Mouse (Mus musculus) megakaryocyte, adult 5-6 weeks (primary cell): Measurements from ENCODE around the gene Gstt3. TPM values are rescaled to one million over a fixed set of nuclear protein-coding genes. Genes with fewer than 3 reads are reported as not detected.
"Not testable (repeated sequence)": the region's sequence is repeated elsewhere in the genome, so short reads cannot be mapped to it uniquely, and the experiment has no call there.

Source experiments
- ATAC-seq: 2 replicates; pipeline ENCODE4 v1.8.0; 2016; ENCODE audit warnings: mild to moderate bottlenecking, inconsistent platforms; ENCODE audit not compliant: poor library complexity, severe bottlenecking
- total RNA-seq, 2 experiments: library from RNA; stranded (forward) in 1 of 2; stranded (reverse) in 1 of 2; fragments of 153-499, 151-499 nt in 1 of 2; fragments of 221-1000, 200-1000 nt in 1 of 2; gene quantifications; 2 replicates each; pipeline versions ENCODE4 v1.2.3 to v1.2.4; 2015 to 2017

Gstt3 gene
- total RNA-seq, 2 experiments from 2014 or later: 1.4 to 1.5 TPM

GRCm38 (mm10) chr10:75785442-75785841 lies 4.2 kb upstream of the Gstt3 start:
- ATAC-seq: no peak

GRCm38 (mm10) chr10:75779206-75780174 lies 1.7 kb downstream of the Gstt3 start:
- no peak for ATAC-seq

- ATAC-seq: no peak
Observed at GRCm38 (mm10) chr10:75777885-75778284, 3.3 kb downstream of the Gstt3 start.

- no peak for ATAC-seq
Observed at GRCm38 (mm10) chr10:75776562-75776961, 4.7 kb downstream of the Gstt3 start.

GRCm38 (mm10) chr10:75774587-75774986 lies 6.6 kb downstream of the Gstt3 start:
- ATAC-seq: no peak

- ATAC-seq: no peak
Observed at GRCm38 (mm10) chr10:75774102-75774501, 7.1 kb downstream of the Gstt3 start.

DNA sequence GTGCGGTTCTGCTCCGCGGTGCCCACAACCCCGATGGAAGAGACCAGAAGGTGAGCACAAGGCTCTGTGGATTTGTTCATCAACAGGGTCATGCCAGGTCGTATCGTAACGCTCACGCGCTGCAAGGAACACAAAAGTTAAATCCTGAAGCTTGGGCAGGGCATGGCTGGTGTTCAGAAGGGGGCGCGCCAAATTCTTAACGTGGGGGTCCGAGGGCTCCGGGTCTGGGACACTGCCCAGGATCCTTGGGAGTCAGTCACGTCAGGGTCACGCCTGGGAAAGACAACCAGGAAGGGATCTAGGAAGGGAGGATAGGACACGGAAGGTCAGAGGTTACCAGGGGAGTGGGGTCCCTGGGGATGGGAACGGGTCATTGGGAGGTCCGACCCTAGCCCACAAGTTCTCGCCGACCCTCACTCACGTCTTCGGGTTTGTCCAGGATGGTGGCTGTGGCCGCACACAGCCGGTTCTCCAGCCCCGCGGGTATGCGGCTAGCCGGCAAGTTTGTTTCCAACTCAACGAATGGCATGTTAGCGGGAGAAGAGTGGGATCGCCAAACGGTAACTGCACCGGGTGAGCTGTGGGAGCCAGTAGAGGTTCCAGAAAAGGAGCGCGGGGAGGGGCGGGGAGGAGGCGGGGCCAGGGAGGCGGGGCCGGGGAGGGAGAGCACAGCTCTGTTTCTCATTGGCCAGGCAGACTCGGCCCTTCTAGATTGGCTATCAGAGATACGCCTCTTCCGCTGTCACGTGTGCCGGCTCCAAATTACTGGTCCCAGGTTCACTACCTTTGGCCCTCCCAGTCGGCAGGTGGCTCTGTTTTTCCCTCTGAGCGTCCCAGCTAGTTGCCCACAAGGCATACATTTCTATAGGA lies 8.2 kb downstream of the Gstt3 start, which contains the start of gene Ddt:
Ddt (minus strand) TSS at position 620 of the 870 bp plus-strand sequence.
- ATAC-seq: peak; percentile 97

- not testable (repeated sequence) for ATAC-seq
Observed at GRCm38 (mm10) chr10:75767756-75768155, 13.5 kb downstream of the Gstt3 start.

GRCm38 (mm10) chr10:75766856-75767255 lies 14.4 kb downstream of the Gstt3 start:
- no peak for ATAC-seq

DNA sequence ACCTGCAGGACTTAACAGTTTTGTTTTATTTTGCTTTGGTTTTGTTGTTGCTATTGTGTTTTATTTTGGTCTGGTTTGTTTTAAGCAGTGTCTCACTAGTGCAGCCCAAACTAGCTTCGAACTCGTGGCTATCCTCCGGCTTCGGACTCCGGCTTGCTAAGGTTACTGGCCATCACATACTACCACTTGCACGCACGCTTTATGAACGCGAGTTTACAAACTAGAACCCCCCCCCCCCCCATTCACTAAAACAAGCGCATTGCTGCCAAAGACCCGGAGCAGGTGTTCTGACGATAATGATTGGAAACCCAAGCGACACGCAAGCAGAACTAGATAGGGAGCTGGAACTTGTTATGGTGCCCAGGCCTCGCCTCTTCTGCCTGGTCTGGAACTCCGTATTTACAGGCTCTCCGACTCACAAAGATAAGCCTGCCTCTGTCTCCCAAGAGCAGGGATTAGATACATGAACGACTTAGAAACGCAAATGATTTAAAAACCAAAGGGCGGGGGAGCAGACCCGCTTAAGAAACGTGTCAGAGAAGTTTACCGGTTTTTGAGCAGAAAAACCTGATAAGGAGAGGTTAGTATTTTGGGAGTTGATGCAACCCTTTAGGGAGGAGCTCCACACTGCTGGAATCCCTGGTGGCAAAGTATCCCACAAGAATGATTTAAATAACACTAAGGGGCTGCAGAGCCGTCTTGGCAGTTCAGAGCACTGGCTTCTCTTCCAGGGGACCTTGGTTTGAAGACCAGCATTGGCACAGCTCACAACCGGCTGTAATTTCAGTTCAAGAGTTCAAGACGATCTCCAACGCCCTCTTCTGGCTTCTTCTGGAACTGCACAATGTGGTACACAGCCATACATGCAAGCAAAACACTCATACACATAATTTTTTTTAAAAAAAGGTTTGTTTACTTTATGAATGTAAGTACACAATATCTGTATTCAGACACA lies 16.4 kb downstream of the Gstt3 start:
- peak; percentile 37 for ATAC-seq

DNA sequence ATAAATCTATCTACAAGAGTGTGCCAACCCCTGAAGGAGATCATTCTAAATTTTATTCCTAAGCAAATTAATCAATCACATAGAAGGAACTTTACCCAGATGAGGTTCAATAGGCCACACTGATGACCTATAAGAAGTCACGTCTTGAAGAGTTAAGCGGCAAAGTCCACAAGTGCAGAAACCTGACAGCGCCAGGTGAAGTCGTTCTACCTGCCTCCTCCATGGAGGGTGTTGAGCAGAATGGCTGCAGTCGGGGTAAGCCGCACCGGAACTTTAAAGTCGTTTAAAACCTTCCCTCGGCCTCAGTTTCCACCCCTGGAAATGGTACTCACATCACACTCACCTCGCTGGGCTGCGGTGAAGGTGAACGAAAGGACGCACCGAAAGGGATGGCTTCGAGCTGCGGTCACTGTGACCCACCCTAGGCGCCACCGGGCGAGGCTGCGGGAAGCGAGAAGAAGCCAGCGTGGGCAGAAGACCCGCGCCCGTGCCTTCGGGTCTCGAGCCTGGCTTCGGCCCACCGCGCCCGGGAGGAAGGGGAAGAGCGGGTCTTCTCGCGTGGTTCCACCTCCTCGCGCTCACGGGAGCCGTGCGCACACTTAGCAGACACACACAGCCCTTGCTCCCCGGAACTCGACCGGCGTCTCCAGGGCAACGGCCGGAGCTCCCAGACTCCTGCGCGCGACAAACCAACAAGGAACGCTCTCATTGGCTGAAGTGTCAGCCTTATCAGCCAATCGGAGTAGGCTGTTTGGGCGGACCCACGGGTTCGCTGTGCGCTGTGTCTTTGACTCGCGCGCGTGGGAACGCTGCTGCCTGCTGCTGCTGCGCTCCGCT lies 17.3 kb downstream of the Gstt3 start, which contains the start of gene Cabin1:
Cabin1 (minus strand) TSS at position 660 of the 837 bp plus-strand sequence.
- peak; percentile 98 for ATAC-seq

DNA sequence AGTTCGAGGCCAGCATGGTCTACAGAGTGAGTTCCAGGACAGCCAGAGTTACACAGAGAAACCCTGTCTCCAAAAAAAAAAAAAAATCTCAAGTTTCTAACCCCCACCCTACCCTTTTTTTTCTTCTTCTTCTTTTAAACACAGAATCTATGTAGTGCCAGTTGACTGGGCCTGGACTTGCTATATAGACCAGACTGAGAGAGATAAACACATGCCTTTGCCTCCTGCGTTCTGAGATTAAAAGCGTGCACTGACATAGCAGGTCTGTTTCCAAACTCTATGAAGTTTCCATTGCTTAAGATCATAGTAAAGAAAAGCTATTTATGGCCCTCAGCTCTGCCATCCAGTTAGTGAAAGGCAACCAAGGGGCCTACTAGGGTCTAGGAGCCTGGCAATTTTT lies 18.8 kb downstream of the Gstt3 start:
- no peak for ATAC-seq

DNA sequence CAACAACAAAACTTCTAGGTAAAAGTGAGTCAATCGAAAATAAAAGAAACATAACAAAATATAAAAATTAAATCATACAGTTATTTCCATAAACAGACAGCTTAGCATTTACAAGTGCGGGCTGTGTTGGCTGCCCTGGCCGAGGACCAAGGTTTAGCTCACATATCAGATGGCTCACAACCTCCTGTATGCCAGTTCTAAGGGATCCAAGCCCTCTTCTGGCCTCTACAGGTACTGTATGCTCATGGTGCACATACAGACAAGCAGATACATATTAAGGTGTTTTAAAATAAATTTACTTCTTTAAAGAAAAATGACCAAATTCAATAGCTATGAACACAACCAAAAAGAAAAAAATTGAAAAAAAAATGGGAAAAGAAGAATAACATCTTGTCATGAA lies 20.9 kb downstream of the Gstt3 start:
- no peak for ATAC-seq

GRCm38 (mm10) chr10:75756719-75757118 lies 24.5 kb downstream of the Gstt3 start:
- ATAC-seq: peak; percentile 91

DNA sequence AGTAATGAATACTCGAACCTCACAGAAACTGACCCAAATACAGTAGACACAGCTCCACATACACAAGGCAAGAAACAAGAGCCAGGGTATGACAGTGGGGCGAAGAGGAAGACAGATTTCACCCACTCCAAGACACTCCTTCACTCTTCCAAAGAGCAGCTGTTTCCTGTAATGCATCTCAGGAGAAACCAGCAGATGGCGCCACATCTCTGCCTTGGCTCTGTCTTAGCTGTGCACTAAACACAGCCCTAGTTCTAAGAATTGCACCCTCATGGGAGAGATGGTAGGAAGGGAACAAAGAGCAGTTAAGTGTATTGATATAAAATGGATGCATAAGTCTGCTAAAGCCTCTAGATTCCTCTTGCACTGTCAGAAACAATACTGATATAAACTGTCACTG lies 37.2 kb downstream of the Gstt3 start:
- ATAC-seq: peak; percentile 88

DNA sequence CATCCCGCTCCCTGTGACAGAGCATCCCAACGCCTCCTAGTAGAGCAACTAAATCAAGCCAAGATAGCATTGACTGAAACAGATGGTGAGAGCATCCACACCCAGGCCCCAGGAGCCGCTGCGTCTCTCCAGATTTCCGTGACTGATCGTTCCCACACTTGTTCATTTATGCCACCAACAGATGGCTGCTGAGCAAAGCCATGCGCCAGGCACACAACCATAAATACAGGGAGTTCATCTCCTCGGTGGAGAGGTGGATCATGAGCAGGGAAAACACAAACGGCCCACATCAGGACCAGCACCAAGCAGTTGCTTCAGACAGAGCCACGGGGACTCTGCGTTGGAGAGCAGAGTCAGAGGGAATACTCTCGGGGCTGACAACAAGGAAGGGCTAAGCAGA lies 37.8 kb downstream of the Gstt3 start:
- ATAC-seq: no peak

DNA sequence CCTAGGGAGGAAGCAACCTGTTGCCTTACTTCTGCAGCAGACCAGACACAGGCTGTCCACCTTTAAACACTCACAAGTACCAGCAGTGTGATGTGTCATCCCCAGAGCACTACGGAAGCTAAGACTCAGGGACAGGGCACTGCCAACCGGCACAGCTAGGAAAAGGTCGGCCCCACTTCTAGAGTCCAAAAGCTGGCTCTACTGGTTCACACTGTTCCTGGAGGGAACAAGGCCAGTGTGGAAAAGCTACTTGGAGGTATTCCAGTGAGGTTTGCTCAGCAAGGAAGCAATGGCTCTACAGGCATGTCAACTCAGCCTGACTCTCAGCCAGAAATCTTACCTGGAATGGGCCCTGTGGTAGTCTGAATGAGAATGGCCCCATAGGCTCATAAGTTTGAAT lies 40.3 kb downstream of the Gstt3 start:
- ATAC-seq: no peak

DNA sequence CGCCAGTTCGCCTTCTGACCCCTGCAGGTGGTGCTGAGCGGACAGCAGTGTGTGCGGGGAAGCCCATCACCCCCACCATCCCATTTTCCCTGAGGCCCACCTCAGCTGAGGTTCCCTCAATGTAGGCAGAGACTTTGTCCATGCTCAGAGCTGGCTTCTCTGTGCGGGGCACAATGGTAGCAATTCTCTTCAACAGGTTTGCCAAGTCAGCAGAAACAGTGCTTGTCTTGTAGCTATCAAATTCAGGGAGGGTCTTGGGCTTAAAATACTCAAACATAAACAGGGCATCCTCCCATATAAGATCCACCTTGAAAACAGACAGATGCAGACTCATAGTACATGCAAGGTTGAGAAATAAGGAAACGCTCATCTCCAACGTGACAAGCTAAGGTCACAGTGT lies 55.8 kb downstream of the Gstt3 start:
- no peak for ATAC-seq
